Mouse (Mus musculus) thymus, adult 2 months (tissue): ENCODE results near the gene Aig1.

ENCODE experiments used
- CTCF ChIP-seq: fragments of 200-500 bp; IDR thresholded peaks from 2 replicates; pipeline ENCODE4 v1.5.1; 2012; ENCODE audit warnings: mild to moderate bottlenecking, control low read depth, low read length, moderate library complexity, borderline replicate concordance; ENCODE audit not compliant: control insufficient read depth, poor library complexity, insufficient read depth; ENCODE audit errors: extremely low read depth
- POLR2A ChIP-seq: fragments of 200-500 bp; IDR thresholded peaks from 2 replicates; pipeline ENCODE4 v1.6.1; 2012; ENCODE audit warnings: mild to moderate bottlenecking, low read length, control low read depth, moderate library complexity; ENCODE audit not compliant: control insufficient read depth, poor library complexity, insufficient read depth; ENCODE audit errors: extremely low read depth

DNA sequence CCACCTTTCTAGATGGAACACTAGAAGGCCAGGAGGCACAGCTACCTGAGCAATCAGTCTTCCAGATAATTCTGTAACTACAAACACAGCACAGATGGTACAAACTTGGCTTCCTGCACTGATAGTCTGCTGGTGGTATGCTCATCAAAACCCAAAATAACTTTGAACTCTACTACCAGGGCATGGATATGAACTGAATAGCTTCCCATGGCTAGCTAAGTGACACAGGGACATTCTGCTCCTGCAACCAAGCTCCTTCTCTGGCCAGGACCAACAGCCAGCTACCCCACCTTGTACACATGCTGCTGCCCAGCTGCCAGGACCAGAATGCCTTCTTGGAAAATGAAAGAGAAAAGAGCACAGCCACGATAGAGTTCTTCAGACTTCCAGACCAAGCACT is 60.5 kb downstream of the Aig1 start:
- TF ChIP-seq CTCF, result no peak
- no peak for TF ChIP-seq POLR2A
